Mouse (Mus musculus) layer of hippocampus, adult 18-20 months (tissue): ENCODE data around the gene F10. TPM values are rescaled to one million over a fixed set of nuclear protein-coding genes. Genes with fewer than 3 reads are reported as not detected.

Source experiments
- DNase-seq, 2 experiments: peaks; one replicate each; pipeline ENCODE4 v3.0.0; 2022; ENCODE audit warnings: low spot score in 2 of 2
- long read RNA-seq: library from polyadenylated mRNA; stranded (forward); transcript quantifications from one replicate; pipeline ENCODE4 v2.0.0, GENCODE M21; 2021
- total RNA-seq, 2 experiments: library from RNA; stranded (reverse); gene quantifications; 2 replicates each; pipeline ENCODE4 v1.2.3; 2021

Gene F10
- not detected for total RNA-seq
- long read RNA-seq = 0 reads

- no peak for DNase-seq
Observed at GRCm38 (mm10) chr8:13037015-13037414, at the start of gene F10. Gene F10 (plus strand): TSS chr8:13037308.

- peak; percentile 54 to 79 for DNase-seq
Observed at GRCm38 (mm10) chr8:12987571-12987970, 49.5 kb upstream of the F10 start.

- no peak for DNase-seq
Observed at GRCm38 (mm10) chr8:12988722-12989430, 48.2 kb upstream of the F10 start.

- no peak for DNase-seq
Observed at GRCm38 (mm10) chr8:12991411-12991810, 45.7 kb upstream of the F10 start.

- no peak for DNase-seq
Observed at GRCm38 (mm10) chr8:12994468-12994867, 42.6 kb upstream of the F10 start.

- DNase-seq = peak in 1 of 2 experiments; percentile 42
Observed at GRCm38 (mm10) chr8:12995481-12995880, 41.6 kb upstream of the F10 start.

- DNase-seq = no peak
Observed at GRCm38 (mm10) chr8:12996831-12997275, 40.3 kb upstream of the F10 start.

GRCm38 (mm10) chr8:12998331-12998730 is 38.8 kb upstream of the F10 start:
- no peak for DNase-seq

- no peak for DNase-seq
Observed at GRCm38 (mm10) chr8:12999793-13000192, 37.3 kb upstream of the F10 start.

- no peak for DNase-seq
Observed at GRCm38 (mm10) chr8:13007458-13007857, 29.6 kb upstream of the F10 start.

GRCm38 (mm10) chr8:13010313-13010712 is 26.8 kb upstream of the F10 start:
- no peak for DNase-seq

GRCm38 (mm10) chr8:13019560-13019959 is 17.5 kb upstream of the F10 start:
- DNase-seq = no peak

GRCm38 (mm10) chr8:13021830-13022229 is 15.3 kb upstream of the F10 start:
- DNase-seq = peak; percentile 35 to 74

GRCm38 (mm10) chr8:13025487-13026224 is 11.5 kb upstream of the F10 start, which contains the start of gene F7:
Gene F7 (plus strand): TSS chr8:13026034.
- DNase-seq = no peak

GRCm38 (mm10) chr8:13027615-13028014 is 9.5 kb upstream of the F10 start:
- no peak for DNase-seq

GRCm38 (mm10) chr8:13028482-13028881 is 8.6 kb upstream of the F10 start:
- peak; percentile 57 to 78 for DNase-seq

GRCm38 (mm10) chr8:13036346-13036812 is 729 bp upstream of the F10 start:
- DNase-seq = peak; percentile 45 to 79

- no peak for DNase-seq
Observed at GRCm38 (mm10) chr8:13037569-13037968, 461 bp downstream of the F10 start.

GRCm38 (mm10) chr8:13039054-13039453 is 1.9 kb downstream of the F10 start:
- DNase-seq = no peak

- DNase-seq = no peak
Observed at GRCm38 (mm10) chr8:13041459-13041858, 4.4 kb downstream of the F10 start.

- no peak for DNase-seq
Observed at GRCm38 (mm10) chr8:13047652-13048051, 10.5 kb downstream of the F10 start.

GRCm38 (mm10) chr8:13050550-13050949 is 13.4 kb downstream of the F10 start:
- DNase-seq = no peak
